Mouse (Mus musculus) layer of hippocampus, adult 8-10 months (tissue): ENCODE results near the gene Cenpb. TPM values are rescaled to one million over a fixed set of nuclear protein-coding genes. Genes with fewer than 3 reads are reported as not detected.

Experiments
- DNase-seq, 2 experiments: peaks; one replicate each; pipeline ENCODE4 v3.0.0; 2022; ENCODE audit warnings: low spot score in 2 of 2
- total RNA-seq, 4 experiments: library from RNA; stranded (reverse); gene quantifications; 2 replicates each; pipeline ENCODE4 v1.2.4; 2022

Gene Cenpb
- total RNA-seq, 4 experiments from 2014 or later: 65.8 to 79.4 (median 73.1) TPM

- DNase-seq: no peak
Observed at GRCm38 (mm10) chr2:131139287-131139686, 40.6 kb downstream of the Cenpb start.

GRCm38 (mm10) chr2:131138760-131139159 lies 41.1 kb downstream of the Cenpb start:
- DNase-seq: no peak

DNA sequence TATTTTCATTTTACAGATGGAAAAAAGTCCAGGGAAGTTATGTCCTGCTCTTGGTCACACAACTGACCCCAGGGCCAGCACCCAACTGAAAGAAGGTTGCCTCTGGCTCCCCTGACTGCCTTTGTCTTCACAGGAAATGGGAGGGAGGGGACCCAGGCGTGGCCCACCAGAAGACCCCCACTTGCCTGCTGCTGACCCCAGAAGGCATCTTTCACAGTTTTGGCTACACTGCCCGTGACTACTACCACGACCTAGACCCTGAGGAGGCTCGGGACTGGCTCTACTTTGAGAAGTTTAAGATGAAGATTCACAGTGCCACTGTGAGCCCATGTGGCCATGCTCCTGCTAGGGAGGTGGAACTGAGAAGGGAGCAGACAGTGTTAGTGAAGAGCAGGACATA lies 41.6 kb downstream of the Cenpb start:
- DNase-seq: no peak

DNA sequence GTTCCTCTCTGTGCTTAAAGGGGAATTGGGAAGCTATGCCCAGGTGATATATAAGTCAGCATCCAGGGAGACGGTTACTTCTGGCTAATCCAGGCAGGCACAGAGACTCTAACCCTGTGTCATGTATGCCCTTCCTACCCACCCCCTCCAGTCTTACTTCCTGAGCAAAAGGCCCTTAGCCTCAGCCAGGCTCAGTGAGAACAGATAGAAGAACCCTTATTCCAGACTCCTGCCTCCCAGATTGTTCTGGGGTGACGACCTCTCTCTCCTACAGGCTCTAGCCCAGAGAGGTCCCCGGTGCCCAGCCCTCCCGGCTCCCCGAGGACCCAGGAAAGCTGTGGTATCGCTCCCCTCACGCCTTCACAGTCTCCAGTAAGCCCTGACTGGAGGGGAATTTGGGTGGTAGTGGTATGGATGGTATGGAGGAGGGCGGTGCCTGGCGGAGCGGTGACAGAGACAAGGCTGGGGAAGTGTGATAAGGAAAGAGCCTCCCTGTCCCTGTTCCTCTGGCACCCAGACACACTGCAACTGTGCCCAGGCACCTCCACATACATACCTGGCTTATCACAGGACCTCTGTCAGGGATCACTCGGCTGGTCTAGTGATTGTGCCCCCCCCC lies 44.2 kb downstream of the Cenpb start:
- peak in 1 of 2 experiments; percentile 1 for DNase-seq

DNA sequence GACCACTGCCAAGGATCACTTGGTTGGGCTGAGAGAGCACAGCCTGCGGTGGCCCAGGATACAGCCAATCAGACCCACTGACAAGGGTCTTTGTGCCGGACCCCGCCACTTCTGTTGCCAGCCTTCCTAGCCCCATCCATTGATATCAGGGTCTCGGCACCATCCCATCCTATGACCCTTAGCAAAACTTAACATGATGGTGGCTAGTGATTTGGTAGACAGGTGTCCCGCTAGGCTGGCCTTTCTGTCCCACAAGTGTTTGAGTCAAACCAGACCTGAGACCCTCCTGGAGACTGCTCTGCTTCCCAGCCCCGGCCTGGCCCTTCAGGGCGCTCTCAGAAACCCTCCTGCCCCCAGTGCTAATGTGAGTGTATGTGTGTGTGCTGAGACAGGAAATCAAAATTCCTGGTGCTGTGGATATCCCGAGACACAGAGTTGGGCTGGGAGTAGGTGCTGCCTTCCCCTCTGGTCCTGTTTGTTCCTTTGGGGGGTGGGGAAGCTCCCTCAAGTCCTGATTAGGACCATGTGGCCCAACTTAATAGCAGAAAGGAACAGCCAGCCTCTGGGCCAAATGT lies 45.0 kb downstream of the Cenpb start:
- peak in 1 of 2 experiments; percentile 0 for DNase-seq

- no peak for DNase-seq
Observed at GRCm38 (mm10) chr2:131134381-131134780, 45.5 kb downstream of the Cenpb start.

DNA sequence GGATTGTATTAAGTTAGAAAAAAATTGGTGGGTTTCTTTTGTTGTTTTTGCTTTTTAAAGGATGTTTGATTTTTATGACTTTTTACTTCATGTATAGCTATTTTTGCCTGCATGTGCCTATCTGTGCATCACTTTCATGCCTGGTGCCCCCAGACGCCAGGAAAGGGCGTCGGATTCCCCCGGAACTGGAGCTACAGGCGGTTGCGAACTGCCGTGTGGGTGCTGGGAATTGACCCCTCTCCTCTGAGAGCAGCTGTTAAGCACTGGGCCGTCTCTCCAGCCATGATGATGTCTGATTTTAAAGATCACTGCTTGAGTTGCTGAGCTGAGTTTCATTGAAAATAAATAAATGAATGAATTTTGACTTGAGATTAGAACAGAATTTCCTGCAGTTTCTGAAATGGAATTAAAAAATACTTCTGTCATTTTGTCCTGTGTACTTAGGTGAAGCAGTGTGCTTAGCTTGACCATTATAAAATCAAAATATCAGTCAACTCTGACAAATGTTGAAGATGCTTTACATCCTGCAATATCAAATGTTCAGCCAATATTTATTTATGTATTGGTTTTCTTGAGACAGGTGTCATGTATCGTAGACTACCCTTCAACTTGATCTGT lies 46.8 kb downstream of the Cenpb start, which contains the start of gene Gm11037:
Gene Gm11037, plus strand, starts transcription at position 568 of the 618 bp plus-strand sequence.
- DNase-seq: no peak

DNA sequence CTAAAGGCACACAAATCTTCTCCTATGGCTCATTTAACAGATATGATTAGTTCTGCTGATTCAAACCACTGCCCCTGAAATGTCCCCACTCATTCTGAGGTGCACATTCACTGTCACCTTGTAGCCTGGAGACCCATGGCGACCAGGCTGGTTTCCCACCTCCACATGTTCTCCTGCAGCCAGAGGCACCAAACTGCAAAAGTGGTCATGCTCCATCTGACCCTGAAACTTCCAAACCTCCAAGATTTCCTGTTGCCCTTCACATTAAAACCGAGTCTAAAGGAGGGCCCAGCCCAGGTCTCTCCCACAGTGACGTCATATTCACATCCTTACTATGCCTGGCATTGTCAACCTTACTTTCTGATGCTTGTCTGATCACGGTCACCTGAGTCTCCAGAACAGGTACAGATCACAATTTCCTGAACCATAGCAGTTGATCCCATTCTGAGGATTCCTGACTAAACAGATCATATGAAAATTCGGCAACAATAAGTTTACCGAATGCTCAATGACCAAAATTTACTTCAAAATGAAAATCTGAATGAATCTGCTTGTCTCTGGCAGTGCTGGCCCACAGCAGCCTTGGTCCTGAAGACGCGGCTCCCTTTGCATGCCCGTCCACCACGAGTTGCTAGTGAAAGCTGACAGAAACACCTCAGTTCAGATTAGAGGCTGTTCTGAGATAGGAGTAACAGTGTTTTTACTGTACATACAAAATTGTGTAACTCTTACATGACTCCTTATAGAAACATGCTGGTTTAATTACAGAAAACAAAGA lies 47.6 kb downstream of the Cenpb start:
- peak in 1 of 2 experiments; percentile 0 for DNase-seq

DNA sequence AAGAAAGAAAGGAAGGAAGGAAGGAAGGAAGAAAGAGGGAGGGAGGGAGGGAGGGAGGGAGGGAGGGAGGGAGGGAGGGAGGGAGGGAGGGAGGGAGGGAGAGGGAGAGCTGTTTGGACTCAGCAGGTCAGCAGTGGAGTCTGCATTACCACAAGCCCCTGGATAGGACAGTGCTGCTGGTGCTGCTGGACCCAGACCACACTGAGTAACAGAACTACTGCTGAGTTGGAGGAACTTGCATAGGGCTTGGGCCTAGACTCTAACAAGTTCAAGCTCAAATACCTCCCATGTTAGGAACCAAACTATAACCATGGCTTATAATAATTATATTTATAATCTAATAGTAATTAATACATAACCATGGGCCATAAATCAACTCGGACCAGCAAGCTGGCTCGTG lies 49.0 kb downstream of the Cenpb start:
- no peak for DNase-seq

DNA sequence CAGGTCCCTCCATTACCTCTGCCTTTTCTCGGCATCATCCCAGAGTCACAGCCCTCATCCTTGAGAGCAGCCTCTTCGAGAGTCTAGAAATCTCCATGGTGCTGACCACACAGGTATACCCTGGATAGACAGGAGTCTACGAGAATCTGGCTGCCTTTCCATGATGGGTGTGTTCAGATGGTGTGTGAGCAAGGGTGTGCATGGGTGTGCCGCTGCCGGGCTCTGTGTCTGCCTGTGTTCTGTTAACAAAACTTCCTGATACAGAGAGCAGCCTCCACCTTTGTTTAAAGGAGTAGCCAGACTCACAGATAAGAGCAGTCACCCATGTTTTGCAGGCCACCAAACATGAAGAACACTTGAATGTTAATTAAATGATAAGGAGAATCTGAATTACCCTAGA lies 50.0 kb downstream of the Cenpb start:
- peak in 1 of 2 experiments; percentile 1 for DNase-seq

DNA sequence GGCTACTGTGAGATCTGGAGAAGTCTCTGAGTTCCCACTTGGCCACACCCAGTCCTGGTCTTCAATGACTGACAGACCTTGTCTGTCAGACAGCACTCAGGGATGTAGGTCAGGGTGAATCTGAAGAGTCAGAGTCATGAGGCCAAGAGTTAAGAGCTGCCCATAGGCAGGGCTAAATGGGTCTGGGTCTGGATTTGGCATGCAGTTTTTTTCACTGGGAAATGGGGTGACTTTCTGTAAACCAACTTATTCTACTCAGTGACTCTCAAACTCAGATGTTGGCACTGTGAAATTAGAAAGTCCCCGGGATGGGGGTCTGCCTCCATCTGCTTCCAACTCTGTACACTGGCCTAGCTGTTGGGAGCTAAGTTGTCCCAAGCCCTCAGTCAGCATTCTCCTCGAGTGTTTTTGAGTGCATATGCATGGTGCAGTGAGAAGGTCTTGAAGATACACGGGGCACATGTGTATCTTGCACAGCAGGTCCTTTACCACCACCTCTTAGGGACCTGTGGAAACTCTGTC lies 51.2 kb downstream of the Cenpb start:
- DNase-seq: no peak

- no peak for DNase-seq
Observed at GRCm38 (mm10) chr2:131128211-131128610, 51.7 kb downstream of the Cenpb start.

DNA sequence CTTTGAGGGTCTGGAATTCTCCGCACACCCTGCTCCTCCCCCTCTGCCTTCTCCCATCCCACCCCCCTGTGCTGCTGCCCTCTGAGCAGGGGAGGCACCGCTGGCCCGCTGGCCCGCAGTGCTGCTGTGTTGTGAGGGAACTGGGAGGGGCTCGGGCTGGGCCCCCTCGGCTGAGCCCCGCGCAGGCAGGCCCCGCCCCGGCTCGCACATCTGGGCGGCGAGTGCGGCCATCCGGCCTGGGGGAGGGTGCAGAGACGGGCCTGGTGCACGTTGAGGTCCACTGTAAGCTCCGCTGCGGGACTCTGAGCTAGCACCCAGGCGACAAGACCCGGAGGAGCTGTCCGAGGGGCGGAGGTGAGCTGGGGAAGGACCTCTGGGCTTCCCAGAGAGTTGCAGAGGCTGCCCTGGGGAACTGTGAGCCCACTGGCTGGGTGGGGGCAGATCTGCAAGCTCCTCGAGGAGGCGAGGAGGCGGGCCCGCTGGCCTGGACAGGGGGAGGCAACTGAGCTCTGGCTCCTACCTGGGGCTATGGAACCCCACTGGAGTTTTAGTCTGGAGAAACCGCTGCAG lies 52.6 kb downstream of the Cenpb start, which contains the start of gene Hspa12b:
Gene Hspa12b, plus strand, starts transcription at position 120 of the 570 bp plus-strand sequence.
- DNase-seq: no peak

GRCm38 (mm10) chr2:131125964-131126815 lies 53.7 kb downstream of the Cenpb start:
- peak in 1 of 2 experiments; percentile 1 for DNase-seq

Other genes starting within 250 kb of the Cenpb start
- 10 to 100 TPM; 52.8 to 62.0 (median 58.8) TPM for gene Gfra4, start 137.0 kb downstream of the Cenpb start, total RNA-seq
- gene Adam33, start 116.3 kb downstream of the Cenpb start, total RNA-seq: 1 to 10 TPM in 2 of 4 experiments, under 1 TPM in 2; 0.62 to 1.4 (median 1.0) TPM
- 1 to 10 TPM in 1 of 4 experiments, under 1 TPM in 3; 0.39 to 1.5 (median 0.75) TPM for gene Siglec1, start 93.3 kb downstream of the Cenpb start, total RNA-seq
- 10 to 100 TPM in 2 of 4 experiments, 1 to 10 TPM in 2; 8.8 to 11.8 (median 9.6) TPM for gene Hspa12b, start 52.8 kb downstream of the Cenpb start, total RNA-seq
- gene Gm11037, start 46.6 kb downstream of the Cenpb start, total RNA-seq: not detected
- 10 to 100 TPM; 53.5 to 59.8 (median 57.2) TPM for gene 1700037H04Rik, start 20.0 kb downstream of the Cenpb start, total RNA-seq
- 10 to 100 TPM; 21.6 to 31.4 (median 25.4) TPM for gene Cdc25b, start 6.9 kb upstream of the Cenpb start, total RNA-seq
- 10 to 100 TPM in 2 of 4 experiments, 1 to 10 TPM in 2; 6.7 to 10.7 (median 8.8) TPM for gene Spef1, start 7.2 kb upstream of the Cenpb start, total RNA-seq
- gene Ap5s1, start 27.0 kb upstream of the Cenpb start, total RNA-seq: 10 to 100 TPM; 20.9 to 24.2 (median 22.8) TPM
- 1 to 10 TPM; 8.5 to 9.1 (median 8.8) TPM for gene Mavs, start 54.0 kb upstream of the Cenpb start, total RNA-seq
- gene Pank2, start 82.4 kb upstream of the Cenpb start, total RNA-seq: 10 to 100 TPM; 43.7 to 61.7 (median 52.4) TPM
- gene Rnf24, start 172.8 kb upstream of the Cenpb start, total RNA-seq: 10 to 100 TPM; 26.5 to 30.2 (median 28.2) TPM